Mouse (Mus musculus): ENCODE data around the gene Spata16. TPM values are rescaled to one million over a fixed set of nuclear protein-coding genes. Genes with fewer than 3 reads are reported as not detected.
A peak's percentile ranks its signal among the peaks of the same experiment; 100 is the strongest.

Gene Spata16
- polyA plus RNA-seq, 2 experiments, result not detected

GRCm38 (mm10) chr3:26832954-26833353 lies 195.5 kb downstream of the Spata16 start:
- TF ChIP-seq CTCF (IDR thresholded peaks at IDR 0.05; ENCODE audit: low read depth) (no peak), EP300 (IDR thresholded peaks at IDR 0.05; ENCODE audit: low read depth) (no peak)
- Histone ChIP-seq H3K4me3 (ENCODE audit: insufficient read depth in 1 of 2, low read depth in 2 of 2, low read length in 2 of 2) (no peak overlapping the region), H3K9me3 (ENCODE audit: control insufficient read depth, low read length) (no peaks in the 10 kb centered on the region), H3K4me1 (replicated peaks; ENCODE audit: control insufficient read depth in 2 of 2, insufficient read depth in 2 of 2, low read length in 1 of 2) (no peaks in the 10 kb centered on the region), H3K9ac (replicated peaks) (no peak overlapping the region), H3K4me2 (ENCODE audit: low read depth) (no peak overlapping the region), H3K27me3 (ENCODE audit: control insufficient read depth, insufficient read depth, low read length) (no peaks in the 10 kb centered on the region), H3K36me3 (replicated peaks; ENCODE audit: control insufficient read depth, insufficient read depth, low read depth) (no peaks in the 10 kb centered on the region), H3K27ac (no peak overlapping the region)
- 65% methylated on average over 5 of the region's 5 CpGs for WGBS (ENCODE audit: insufficient replicate concordance)
- DNase-seq (ENCODE audit: low read depth in 3 of 3, low spot score in 3 of 3), result no peak
- no peak for ATAC-seq (ENCODE audit: insufficient read depth)

- Histone ChIP-seq H3K27ac (no peak overlapping the region), H3K36me3 (replicated peaks; ENCODE audit: control insufficient read depth, insufficient read depth, low read depth) (no peaks in the 10 kb centered on the region), H3K9me3 (ENCODE audit: control insufficient read depth, low read length) (no peaks in the 10 kb centered on the region), H3K4me2 (ENCODE audit: low read depth) (no peak overlapping the region), H3K9ac (replicated peaks) (no peak overlapping the region), H3K4me3 (ENCODE audit: insufficient read depth in 1 of 2, low read depth in 2 of 2, low read length in 2 of 2) (no peak overlapping the region), H3K4me1 (replicated peaks; ENCODE audit: control insufficient read depth in 2 of 2, insufficient read depth in 2 of 2, low read length in 1 of 2) (no peaks in the 10 kb centered on the region), H3K27me3 (ENCODE audit: control insufficient read depth, insufficient read depth, low read length) (no peaks in the 10 kb centered on the region)
- WGBS (ENCODE audit: insufficient replicate concordance), result 63% methylated on average over 21 of the region's 21 CpGs
- DNase-seq (ENCODE audit: low read depth in 3 of 3, low spot score in 3 of 3), result no peak
- ATAC-seq (ENCODE audit: insufficient read depth), result no peak
- TF ChIP-seq CTCF (IDR thresholded peaks at IDR 0.05; ENCODE audit: low read depth) (0 out of 2 replicates have a peak, but pooled peaks have one; percentile 9), EP300 (IDR thresholded peaks at IDR 0.05; ENCODE audit: low read depth) (no peak)
These were observed 197.0 kb downstream of the Spata16 start for GRCm38 (mm10) chr3:26834178-26835050.

GRCm38 (mm10) chr3:26835051-26835755 lies 197.8 kb downstream of the Spata16 start:
- no peaks in the 10 kb centered on the region for H3K27me3 ChIP-seq (ENCODE audit: control insufficient read depth, insufficient read depth, low read length)
- H3K27ac ChIP-seq, result no peak overlapping the region
- no peaks in the 10 kb centered on the region for H3K4me1 ChIP-seq (replicated peaks; ENCODE audit: control insufficient read depth in 2 of 2, insufficient read depth in 2 of 2, low read length in 1 of 2)
- no peak overlapping the region for H3K4me2 ChIP-seq (ENCODE audit: low read depth)
- 73% methylated on average over 17 of the region's 17 CpGs for WGBS (ENCODE audit: insufficient replicate concordance)
- H3K4me3 ChIP-seq (ENCODE audit: insufficient read depth in 1 of 2, low read depth in 2 of 2, low read length in 2 of 2), result no peak overlapping the region
- no peak for ATAC-seq (ENCODE audit: insufficient read depth)
- H3K9me3 ChIP-seq (ENCODE audit: control insufficient read depth, low read length), result no peaks in the 10 kb centered on the region
- H3K9ac ChIP-seq (replicated peaks), result no peak overlapping the region
- H3K36me3 ChIP-seq (replicated peaks; ENCODE audit: control insufficient read depth, insufficient read depth, low read depth), result no peaks in the 10 kb centered on the region
- TF ChIP-seq EP300 (IDR thresholded peaks at IDR 0.05; ENCODE audit: low read depth), result no peak
- TF ChIP-seq CTCF (IDR thresholded peaks at IDR 0.05; ENCODE audit: low read depth), result no peak
- no peak for DNase-seq (ENCODE audit: low read depth in 3 of 3, low spot score in 3 of 3)

GRCm38 (mm10) chr3:26845041-26845440 lies 207.6 kb downstream of the Spata16 start:
- TF ChIP-seq CTCF (IDR thresholded peaks at IDR 0.05; ENCODE audit: low read depth) (no peak), EP300 (IDR thresholded peaks at IDR 0.05; ENCODE audit: low read depth) (no peak)
- Histone ChIP-seq H3K4me1 (replicated peaks; ENCODE audit: control insufficient read depth in 2 of 2, insufficient read depth in 2 of 2, low read length in 1 of 2) (no peaks in the 10 kb centered on the region), H3K9ac (replicated peaks) (no peak overlapping the region), H3K27me3 (ENCODE audit: control insufficient read depth, insufficient read depth, low read length) (no peaks in the 10 kb centered on the region), H3K4me2 (ENCODE audit: low read depth) (no peak overlapping the region), H3K36me3 (replicated peaks; ENCODE audit: control insufficient read depth, insufficient read depth, low read depth) (no peaks in the 10 kb centered on the region), H3K9me3 (ENCODE audit: control insufficient read depth, low read length) (no peaks in the 10 kb centered on the region), H3K4me3 (ENCODE audit: insufficient read depth in 1 of 2, low read depth in 2 of 2, low read length in 2 of 2) (no peak overlapping the region), H3K27ac (no peak overlapping the region)
- DNase-seq (ENCODE audit: low read depth in 3 of 3, low spot score in 3 of 3) (no peak), ATAC-seq (ENCODE audit: insufficient read depth) (no peak)
- 60% methylated on average over 3 of the region's 3 CpGs for WGBS (ENCODE audit: insufficient replicate concordance)

GRCm38 (mm10) chr3:26847935-26848334 lies 210.5 kb downstream of the Spata16 start:
- Histone ChIP-seq H3K9ac (replicated peaks) (no peak overlapping the region), H3K9me3 (ENCODE audit: control insufficient read depth, low read length) (no peaks in the 10 kb centered on the region), H3K4me3 (ENCODE audit: insufficient read depth in 1 of 2, low read depth in 2 of 2, low read length in 2 of 2) (no peak overlapping the region), H3K27me3 (ENCODE audit: control insufficient read depth, insufficient read depth, low read length) (no peaks in the 10 kb centered on the region), H3K36me3 (replicated peaks; ENCODE audit: control insufficient read depth, insufficient read depth, low read depth) (no peaks in the 10 kb centered on the region), H3K27ac (no peak overlapping the region), H3K4me2 (ENCODE audit: low read depth) (no peak overlapping the region), H3K4me1 (replicated peaks; ENCODE audit: control insufficient read depth in 2 of 2, insufficient read depth in 2 of 2, low read length in 1 of 2) (no peaks in the 10 kb centered on the region)
- ATAC-seq (ENCODE audit: insufficient read depth) (no peak), DNase-seq (ENCODE audit: low read depth in 3 of 3, low spot score in 3 of 3) (no peak)
- 59% methylated on average over 5 of the region's 5 CpGs for WGBS (ENCODE audit: insufficient replicate concordance)
- no peak for TF ChIP-seq EP300 (IDR thresholded peaks at IDR 0.05; ENCODE audit: low read depth)
- no peak for TF ChIP-seq CTCF (IDR thresholded peaks at IDR 0.05; ENCODE audit: low read depth)

Data from liver, embryonic 14.5 days (tissue).